Mouse (Mus musculus) left cerebral cortex, adult 6 months (tissue): Measurements from ENCODE around the gene 9130213A22Rik. TPM values are rescaled to one million over a fixed set of nuclear protein-coding genes. Genes with fewer than 3 reads are reported as not detected.

Source experiments
- long read RNA-seq, 2 experiments: library from polyadenylated mRNA; unstranded; transcript quantifications; one replicate each; pipeline ENCODE4 v2.0.0; 2019 to 2020
- polyA plus RNA-seq: library from polyadenylated mRNA; unstranded; fragments of <200 nt; fragmentation: Nextera tagmentation; gene quantifications from 2 replicates; pipeline ENCODE4 v1.2.3, GENCODE M21; 2021

The 9130213A22Rik gene
- 0.54 and 0.85 TPM in 2 replicates for polyA plus RNA-seq
- long read RNA-seq, experiment 1, partial matches to known transcripts: 0 of 1 reads
- long read RNA-seq, experiment 1, other reads (novel, unspliced or antisense): 0 of 1 reads
- long read RNA-seq, experiment 2: 0 reads

DNA sequence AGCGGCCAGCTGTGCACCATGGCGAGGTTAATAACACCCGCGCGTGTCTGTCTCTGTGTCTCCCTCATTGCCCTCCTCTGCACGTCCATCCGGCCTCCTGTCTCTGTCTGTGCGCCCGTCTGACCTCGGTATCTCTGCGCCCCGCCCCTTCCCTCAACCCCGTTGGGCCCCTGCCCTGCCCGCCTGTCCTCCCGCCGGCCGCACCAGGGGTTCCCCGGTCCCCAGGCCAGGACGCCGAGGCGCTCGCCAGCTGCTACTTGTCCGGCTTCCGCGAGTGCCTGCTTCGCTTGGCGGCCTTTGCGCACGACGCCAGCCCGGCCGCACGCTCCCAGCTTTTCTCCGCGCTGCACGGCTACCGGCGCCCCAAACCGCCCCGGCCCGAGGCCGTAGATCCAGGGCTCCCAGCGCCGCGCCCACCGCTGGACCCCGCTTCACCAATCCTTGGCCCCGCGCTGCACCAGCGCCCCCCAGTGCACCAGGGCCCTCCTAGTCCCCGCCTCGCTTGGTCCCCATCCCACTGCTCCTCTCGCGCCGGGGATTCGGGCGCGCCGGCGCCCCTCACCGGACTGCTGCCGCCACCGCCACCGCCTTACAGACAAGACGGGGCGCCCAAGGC lies at the start of gene 9130213A22Rik:
9130213A22Rik (minus strand) TSS at position 254 of the 616 bp plus-strand sequence.

DNA sequence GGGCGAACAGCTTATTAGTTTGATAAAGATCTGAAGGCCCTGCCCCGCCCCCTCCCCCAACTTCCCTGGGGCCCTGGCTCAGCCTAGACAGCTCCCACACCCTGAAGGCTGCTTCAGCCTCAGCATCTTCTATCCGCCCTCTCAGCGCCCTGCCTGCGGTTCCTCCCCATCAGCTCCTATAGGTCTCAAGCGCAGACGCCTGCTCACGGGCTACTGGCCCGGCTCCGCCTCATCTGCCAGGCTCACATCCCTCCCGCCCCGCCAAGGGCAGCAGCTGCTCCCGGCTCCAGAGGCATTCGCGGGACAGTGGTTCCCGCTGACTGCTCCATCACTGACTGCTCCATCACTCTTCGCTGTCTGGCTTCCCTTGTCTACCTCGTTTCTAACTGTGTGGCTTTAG lies 34.4 kb upstream of the 9130213A22Rik start, which contains the start of gene Alox12b:
Alox12b (plus strand) TSS at position 190 of the 400 bp plus-strand sequence.

DNA sequence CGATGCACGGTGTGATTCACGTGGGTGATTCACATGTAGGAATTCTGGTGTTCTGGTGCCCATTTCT lies 3.3 kb upstream of the 9130213A22Rik start, which contains the start of gene Aloxe3:
Aloxe3 (plus strand) TSS at position 45 of the 67 bp plus-strand sequence.

DNA sequence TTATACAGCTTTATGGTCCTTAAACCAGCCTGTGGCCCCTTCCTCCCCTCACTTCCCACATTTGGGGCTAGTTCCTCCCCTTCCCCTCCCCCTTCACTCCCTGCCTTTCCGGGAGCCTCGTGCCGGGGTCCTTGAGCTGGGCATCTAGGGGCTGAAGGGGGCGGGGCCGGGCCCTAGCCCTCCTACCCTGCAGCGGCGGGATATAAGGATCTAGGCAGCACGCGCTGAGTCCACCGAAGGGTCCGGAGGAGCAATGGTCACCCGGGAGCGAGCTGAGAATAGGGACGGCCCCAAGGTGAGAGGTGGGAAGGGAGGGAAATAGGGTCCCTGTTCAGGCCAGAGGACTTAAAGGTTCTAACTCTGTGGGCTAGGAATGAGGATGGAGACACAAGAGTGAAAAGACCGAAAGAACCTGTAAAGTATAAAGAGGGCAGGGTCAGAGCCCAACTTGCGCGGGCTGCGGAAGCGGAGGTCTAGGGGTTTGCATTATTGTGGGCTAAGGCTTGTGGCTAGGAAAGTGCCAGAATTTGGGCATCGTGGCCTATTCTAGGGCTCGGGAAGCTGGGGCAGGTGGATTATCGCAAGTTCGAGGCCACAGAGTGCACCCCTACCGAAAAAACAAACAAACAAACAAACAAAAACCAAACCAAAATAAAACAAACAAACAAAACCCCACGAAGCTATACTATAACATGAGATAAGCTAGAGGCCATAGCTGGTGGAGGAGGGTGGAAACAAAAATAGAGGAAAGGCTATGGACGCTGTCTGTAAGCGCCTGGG lies 2.0 kb downstream of the 9130213A22Rik start, which contains the start of gene Hes7:
Hes7 (plus strand) TSS at position 184 of the 780 bp plus-strand sequence.

DNA sequence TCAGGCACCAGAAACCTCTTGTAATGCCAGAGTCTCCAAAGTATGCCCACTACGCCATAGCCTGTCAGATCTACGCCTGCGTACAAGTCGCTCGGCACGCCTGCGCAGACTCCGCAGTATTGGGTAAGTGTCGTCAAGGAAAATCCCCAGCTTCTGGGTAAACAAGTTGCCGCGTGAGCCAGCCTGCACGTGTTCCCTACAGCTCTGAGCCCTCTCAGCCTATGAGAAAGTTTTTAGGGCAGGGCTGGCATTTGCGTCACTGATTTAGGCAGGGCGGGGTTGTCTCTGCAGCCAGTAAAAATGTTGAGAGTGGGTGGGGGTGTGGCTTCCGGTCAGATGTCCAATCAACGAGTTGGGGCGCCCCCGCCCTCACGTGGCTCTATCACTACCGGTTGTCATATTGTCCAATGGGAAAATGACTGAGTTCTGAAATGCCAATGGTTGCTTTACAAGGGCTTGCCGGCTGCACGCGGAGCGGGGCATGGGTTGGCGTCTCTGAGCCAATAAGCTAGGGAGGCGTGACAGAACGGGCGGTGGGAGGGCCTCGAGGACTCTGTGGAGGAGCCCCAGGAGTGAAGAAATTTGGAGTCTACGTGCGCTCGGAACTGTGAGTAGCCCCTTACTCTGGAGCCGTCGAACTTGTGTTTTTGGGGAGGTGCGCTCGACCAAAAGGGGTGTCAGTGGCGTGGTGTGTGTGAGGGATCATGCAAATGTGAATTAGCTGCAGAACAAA lies 27.5 kb downstream of the 9130213A22Rik start, which contains the start of gene Per1:
Per1 (plus strand) TSS at position 521 of the 733 bp plus-strand sequence.

DNA sequence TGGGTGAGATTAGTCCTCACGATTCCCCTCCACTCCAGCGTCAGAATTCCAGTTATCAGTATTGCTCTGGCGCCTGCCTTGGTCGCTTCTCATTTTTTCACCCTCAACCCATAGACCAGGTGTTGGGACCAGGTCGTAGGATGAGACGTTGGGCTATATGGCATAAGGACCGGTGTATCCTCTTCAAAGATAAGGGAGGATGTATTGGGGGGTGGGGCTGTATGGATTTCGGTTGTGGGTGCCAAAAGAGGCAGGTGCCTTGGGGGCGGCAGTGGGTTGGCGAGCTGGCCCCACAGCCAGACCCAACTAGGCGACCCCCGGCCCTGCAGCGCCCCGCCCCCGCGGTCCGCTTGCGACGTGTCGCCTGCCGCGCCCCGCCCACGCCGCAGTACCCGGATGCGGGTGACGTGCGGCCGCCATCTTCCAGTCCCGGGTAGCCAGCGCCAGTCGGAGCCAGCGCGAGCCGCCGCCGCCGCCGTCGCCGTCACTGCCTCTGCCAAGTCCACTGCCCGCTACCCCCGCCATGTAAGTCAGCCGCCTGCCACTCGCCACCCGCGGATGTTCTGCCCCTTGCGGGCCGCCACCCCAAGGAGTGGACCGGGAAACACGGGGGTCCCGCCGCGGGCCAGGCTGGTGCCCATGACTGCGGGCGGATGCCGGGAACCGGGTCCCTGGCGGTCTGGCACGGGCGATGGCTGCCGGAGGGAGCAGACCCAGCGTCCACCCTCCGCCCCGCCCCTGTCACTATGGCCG lies 34.1 kb downstream of the 9130213A22Rik start, which contains the start of gene Vamp2:
Vamp2 (plus strand) TSS at position 388 of the 753 bp plus-strand sequence.

DNA sequence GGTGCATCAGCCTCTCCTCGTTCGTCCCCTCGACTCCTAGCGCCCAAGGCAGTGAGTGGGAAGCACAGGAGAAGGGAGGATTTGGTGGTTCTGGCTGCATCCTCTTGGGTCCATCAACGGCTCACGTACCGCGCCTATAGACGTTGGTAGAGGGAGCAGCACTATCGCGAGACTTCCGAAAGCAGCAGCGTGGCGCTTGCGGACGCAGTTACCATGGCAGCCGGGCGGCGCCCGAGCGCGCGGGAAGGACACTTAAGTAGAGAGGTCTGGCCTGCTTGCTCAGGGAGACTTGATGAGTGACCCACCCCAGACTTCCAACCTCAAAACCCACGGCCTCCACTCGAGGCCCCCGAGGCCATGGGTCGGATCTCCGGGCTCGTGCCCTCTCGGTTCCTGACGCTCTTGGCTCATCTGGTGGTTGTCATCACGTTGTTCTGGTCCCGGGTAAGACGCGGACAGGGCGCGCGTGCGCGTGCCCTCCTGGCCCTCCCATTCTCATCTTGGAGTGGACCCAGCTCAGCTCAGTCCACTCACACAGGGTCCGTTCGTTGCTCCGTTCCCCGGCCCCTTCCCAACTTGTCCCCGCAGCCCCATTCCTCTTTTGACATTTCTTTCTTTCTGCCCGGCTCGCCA lies 51.7 kb downstream of the 9130213A22Rik start, which contains the start of gene Tmem107:
Tmem107 (plus strand) TSS at position 217 of the 633 bp plus-strand sequence.

Other genes starting within 250 kb of the 9130213A22Rik start
- gene Rnf222, start 234.0 kb downstream of the 9130213A22Rik start, polyA plus RNA-seq: not detected in 2 replicates
- 3,549 and 3,569 TPM in 2 replicates for gene Rpl26, start 221.0 kb downstream of the 9130213A22Rik start, polyA plus RNA-seq
- gene Odf4, start 195.5 kb downstream of the 9130213A22Rik start, polyA plus RNA-seq: not detected in 2 replicates
- gene Arhgef15, start 165.1 kb downstream of the 9130213A22Rik start, polyA plus RNA-seq: 9.7 and 13.3 TPM in 2 replicates
- 2.4 and 3.7 TPM in 2 replicates for gene Slc25a35, start 154.5 kb downstream of the 9130213A22Rik start, polyA plus RNA-seq
- gene Rangrf, start 147.4 kb downstream of the 9130213A22Rik start, polyA plus RNA-seq: 26.7 and 27.0 TPM in 2 replicates
- gene Pfas, start 114.1 kb downstream of the 9130213A22Rik start, polyA plus RNA-seq: 10.9 and 12.5 TPM in 2 replicates
- gene Ctc1, start 106.7 kb downstream of the 9130213A22Rik start, polyA plus RNA-seq: 14.9 and 16.4 TPM in 2 replicates
- gene Aurkb, start 76.9 kb downstream of the 9130213A22Rik start, polyA plus RNA-seq: 0.38 and 0.56 TPM in 2 replicates
- 13.0 and 28.1 TPM in 2 replicates for gene Borcs6, start 62.9 kb downstream of the 9130213A22Rik start, polyA plus RNA-seq
- gene Tmem107, start 51.8 kb downstream of the 9130213A22Rik start, polyA plus RNA-seq: 35.2 and 37.9 TPM in 2 replicates
- gene Vamp2, start 34.1 kb downstream of the 9130213A22Rik start, polyA plus RNA-seq: 323 and 837 TPM in 2 replicates
- gene Per1, start 27.4 kb downstream of the 9130213A22Rik start, polyA plus RNA-seq: 25.9 and 39.5 TPM in 2 replicates
- 0.43 and 1.3 TPM in 2 replicates for gene Hes7, start 2.2 kb downstream of the 9130213A22Rik start, polyA plus RNA-seq
- gene Aloxe3, start 3.3 kb upstream of the 9130213A22Rik start, polyA plus RNA-seq: 4.5 and 4.8 TPM in 2 replicates
- 3.3 TPM in 2 replicates for gene Alox12b, start 34.4 kb upstream of the 9130213A22Rik start, polyA plus RNA-seq
- 2.8 and 4.3 TPM in 2 replicates for gene Alox8, start 75.3 kb upstream of the 9130213A22Rik start, polyA plus RNA-seq
- 0.40 and 0.66 TPM in 2 replicates for gene Gucy2e, start 114.4 kb upstream of the 9130213A22Rik start, polyA plus RNA-seq
- gene Cntrob, start 201.2 kb upstream of the 9130213A22Rik start, polyA plus RNA-seq: 2.2 and 3.0 TPM in 2 replicates
- 128 and 132 TPM in 2 replicates for gene Trappc1, start 201.4 kb upstream of the 9130213A22Rik start, polyA plus RNA-seq
- 24.4 and 28.5 TPM in 2 replicates for gene Kcnab3, start 203.7 kb upstream of the 9130213A22Rik start, polyA plus RNA-seq
- gene Rnf227, start 217.9 kb upstream of the 9130213A22Rik start, polyA plus RNA-seq: 352 and 369 TPM in 2 replicates
- 36.0 and 37.5 TPM in 2 replicates for gene Chd3, start 246.8 kb upstream of the 9130213A22Rik start, polyA plus RNA-seq